Mouse (Mus musculus): ENCODE data around the gene Ptges.
"Not testable (repeated sequence)": the region's sequence is repeated elsewhere in the genome, so short reads cannot be mapped to it uniquely, and the experiment has no call there.

Gene Ptges

GRCm38 (mm10) chr2:30928893-30929482, 675 bp downstream of the Ptges start:
- DNase-seq (ENCODE audit: low read depth, low spot score) = peak; percentile 43

GRCm38 (mm10) chr2:30927844-30928628, 1.6 kb downstream of the Ptges start:
- peak; percentile 71 for DNase-seq (ENCODE audit: low read depth, low spot score)

GRCm38 (mm10) chr2:30927151-30927781, 2.4 kb downstream of the Ptges start:
- DNase-seq (ENCODE audit: low read depth, low spot score) = no peak

- DNase-seq (ENCODE audit: low read depth, low spot score) = no peak
Observed at GRCm38 (mm10) chr2:30926381-30926780, 3.3 kb downstream of the Ptges start.

GRCm38 (mm10) chr2:30925181-30925580, 4.5 kb downstream of the Ptges start:
- no peak for DNase-seq (ENCODE audit: low read depth, low spot score)

GRCm38 (mm10) chr2:30923099-30923498, 6.6 kb downstream of the Ptges start:
- no peak for DNase-seq (ENCODE audit: low read depth, low spot score)

GRCm38 (mm10) chr2:30920216-30920615, 9.4 kb downstream of the Ptges start:
- peak; percentile 18 for DNase-seq (ENCODE audit: low read depth, low spot score)

- DNase-seq (ENCODE audit: low read depth, low spot score) = no peak
Observed at GRCm38 (mm10) chr2:30918780-30919329, 10.8 kb downstream of the Ptges start.

GRCm38 (mm10) chr2:30918126-30918525, 11.5 kb downstream of the Ptges start:
- DNase-seq (ENCODE audit: low read depth, low spot score) = no peak

- no peak for DNase-seq (ENCODE audit: low read depth, low spot score)
Observed at GRCm38 (mm10) chr2:30917649-30918048, 12.0 kb downstream of the Ptges start.

- not testable (repeated sequence) for DNase-seq (ENCODE audit: low read depth, low spot score)
Observed at GRCm38 (mm10) chr2:30915933-30916332, 13.7 kb downstream of the Ptges start.

- DNase-seq (ENCODE audit: low read depth, low spot score) = no peak
Observed at GRCm38 (mm10) chr2:30915376-30915775, 14.3 kb downstream of the Ptges start.

- no peak for DNase-seq (ENCODE audit: low read depth, low spot score)
Observed at GRCm38 (mm10) chr2:30914836-30915235, 14.8 kb downstream of the Ptges start.

GRCm38 (mm10) chr2:30913022-30913421, 16.6 kb downstream of the Ptges start:
- DNase-seq (ENCODE audit: low read depth, low spot score) = no peak

GRCm38 (mm10) chr2:30912291-30912773, 17.3 kb downstream of the Ptges start:
- DNase-seq (ENCODE audit: low read depth, low spot score) = no peak

- DNase-seq (ENCODE audit: low read depth, low spot score) = no peak
Observed at GRCm38 (mm10) chr2:30906641-30907040, 23.0 kb downstream of the Ptges start.

- DNase-seq (ENCODE audit: low read depth, low spot score) = no peak
Observed at GRCm38 (mm10) chr2:30905906-30906305, 23.8 kb downstream of the Ptges start.

GRCm38 (mm10) chr2:30904991-30905390, 24.7 kb downstream of the Ptges start:
- DNase-seq (ENCODE audit: low read depth, low spot score) = no peak

- DNase-seq (ENCODE audit: low read depth, low spot score) = no peak
Observed at GRCm38 (mm10) chr2:30904231-30904630, 25.4 kb downstream of the Ptges start.

GRCm38 (mm10) chr2:30902726-30903722, 26.6 kb downstream of the Ptges start:
- no peak for DNase-seq (ENCODE audit: low read depth, low spot score)

- DNase-seq (ENCODE audit: low read depth, low spot score) = no peak
Observed at GRCm38 (mm10) chr2:30902256-30902655, 27.4 kb downstream of the Ptges start.

All from CD4-positive helper T cell, adult 2 months (primary cell).